Comparison of ENCODE assay signal across 21 mouse cellular contexts in the genomic region with DNA sequence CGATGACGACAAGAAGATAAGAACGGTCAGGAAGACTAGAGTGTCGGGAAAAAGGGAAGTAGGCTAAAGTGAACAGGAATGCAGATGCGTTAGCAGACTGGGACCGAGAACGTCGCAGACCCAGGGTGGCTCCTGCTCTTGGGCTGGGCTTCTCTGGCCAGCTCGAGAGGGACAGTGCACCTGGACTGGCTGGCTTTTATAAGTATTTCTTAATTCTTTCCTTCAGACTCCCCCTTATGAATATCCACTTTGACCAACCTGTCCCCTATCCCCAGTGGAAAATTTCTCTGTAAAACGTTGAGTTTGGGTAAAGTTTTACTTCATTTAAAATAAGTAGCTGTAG.
A peak's percentile ranks its signal among the peaks of the same experiment; 100 is the strongest.
DNase-seq lines count a peak whose midpoint lies in the region; ATAC-seq lines count a peak whose summit lies in the region.
"Had no signal": no experiment of that assay in that cellular context is flagged by ENCODE, and none has a peak within 500 bp of the region (broad histone marks: within the 10 kb centered on the region; RNA-seq: fewer than 3 reads in every experiment).

No protein-coding gene starts in this region.

- DNase-seq in hindbrain, embryonic 11.5 days (ENCODE audit: low spot score), result no peak
- no peak for DNase-seq in midbrain, embryonic 14.5 days
- no peak for DNase-seq in ovary, postnatal 14 days (ENCODE audit: low spot score)
- DNase-seq in left cerebral cortex, postnatal 36 days (ENCODE audit: low spot score in 2 of 2), result no peak
- DNase-seq: adrenal gland, adult 2 months; cerebellum, adult 18-20 months; cerebellum, postnatal 14 days; heart, postnatal 4 days; kidney, postnatal 25 days; lung, postnatal 36 days had no signal

- H3K9ac ChIP-seq in hindbrain, embryonic 15.5 days, result no peak overlapping the region
- no peak overlapping the region for H3K9ac ChIP-seq in hindbrain, embryonic 11.5 days (ENCODE audit: low read depth, low read length)
- H3K9ac ChIP-seq in midbrain, embryonic 15.5 days, result no peak overlapping the region
- no peak overlapping the region for H3K9ac ChIP-seq in midbrain, embryonic 14.5 days (replicated peaks; ENCODE audit: low read length)
- no peak overlapping the region for H3K9ac ChIP-seq in forebrain, embryonic 12.5 days
- H3K9ac ChIP-seq: liver, embryonic 15.5 days; lung, embryonic 15.5 days; neural tube, embryonic 15.5 days; stomach, embryonic 15.5 days had no signal

- H3K4me3 ChIP-seq in hindbrain, embryonic 15.5 days, result no peak overlapping the region
- H3K4me3 ChIP-seq in hindbrain, embryonic 11.5 days (ENCODE audit: low read depth, low read length), result no peak overlapping the region
- no peak overlapping the region for H3K4me3 ChIP-seq in midbrain, embryonic 15.5 days
- no peak overlapping the region for H3K4me3 ChIP-seq in midbrain, embryonic 14.5 days (replicated peaks; ENCODE audit: low read depth, low read length)
- H3K4me3 ChIP-seq in forebrain, embryonic 12.5 days (replicated peaks), result no peak overlapping the region
- H3K4me3 ChIP-seq: heart, embryonic 10.5 days; liver, embryonic 15.5 days; lung, embryonic 15.5 days; megakaryocyte, embryonic 14.5 days; neural tube, embryonic 15.5 days; stomach, embryonic 15.5 days had no signal

- H3K4me1 ChIP-seq in hindbrain, embryonic 15.5 days (replicated peaks), result 0 out of 2 replicates have a peak, but pooled peaks cover 10% of the 10 kb centered on the region
- H3K4me1 ChIP-seq in hindbrain, embryonic 11.5 days (replicated peaks; ENCODE audit: control insufficient read depth, insufficient read depth, low read length), result no peaks in the 10 kb centered on the region
- peaks cover 6% of the 10 kb centered on the region; the same call in 1 of the 2 replicates for H3K4me1 ChIP-seq in midbrain, embryonic 15.5 days
- peaks cover 5% of the 10 kb centered on the region; the same call in 1 of the 2 replicates for H3K4me1 ChIP-seq in midbrain, embryonic 14.5 days (ENCODE audit: control insufficient read depth, insufficient read depth, low read length)
- H3K4me1 ChIP-seq in forebrain, embryonic 12.5 days, result peaks cover 22% of the 10 kb centered on the region
- H3K4me1 ChIP-seq: heart, embryonic 10.5 days; liver, embryonic 15.5 days; lung, embryonic 15.5 days; stomach, embryonic 15.5 days had no signal

- 65% methylated on average over 10 of the region's 10 CpGs for WGBS in hindbrain, embryonic 15.5 days
- WGBS in hindbrain, embryonic 11.5 days, result 63% methylated on average over 10 of the region's 10 CpGs
- 40% methylated on average over 10 of the region's 10 CpGs for WGBS in midbrain, embryonic 15.5 days
- WGBS in midbrain, embryonic 14.5 days, result 43% methylated on average over 10 of the region's 10 CpGs
- WGBS in forebrain, embryonic 12.5 days, result 31% methylated on average over 10 of the region's 10 CpGs

- ATAC-seq in hindbrain, embryonic 15.5 days (ENCODE audit: low FRiP score, low read depth), result no peak
- ATAC-seq in hindbrain, embryonic 11.5 days (ENCODE audit: low FRiP score), result no peak
- no peak for ATAC-seq in midbrain, embryonic 15.5 days (replicated peaks)
- no peak for ATAC-seq in midbrain, embryonic 14.5 days (ENCODE audit: low FRiP score, low TSS enrichment)
- ATAC-seq in forebrain, embryonic 12.5 days (ENCODE audit: low FRiP score), result peak; percentile 24; the same call in 1 of the 2 replicates
- ATAC-seq: intestine, postnatal 0 days had no signal

- H3K9me3 ChIP-seq in hindbrain, embryonic 15.5 days, result no peaks in the 10 kb centered on the region
- no peaks in the 10 kb centered on the region for H3K9me3 ChIP-seq in hindbrain, embryonic 11.5 days (ENCODE audit: control insufficient read depth, low read length)
- H3K9me3 ChIP-seq in midbrain, embryonic 15.5 days, result no peaks in the 10 kb centered on the region
- H3K9me3 ChIP-seq in midbrain, embryonic 14.5 days (ENCODE audit: control insufficient read depth, low read length), result no peaks in the 10 kb centered on the region
- H3K9me3 ChIP-seq in forebrain, embryonic 12.5 days, result no peaks in the 10 kb centered on the region
- H3K9me3 ChIP-seq: G1E; heart, embryonic 10.5 days; liver, embryonic 15.5 days; lung, embryonic 15.5 days; megakaryocyte, embryonic 14.5 days; neural tube, embryonic 15.5 days; stomach, embryonic 15.5 days had no signal

- H3K27me3 ChIP-seq in hindbrain, embryonic 15.5 days, result peaks cover 4% of the 10 kb centered on the region; the same call in 1 of the 2 replicates
- H3K27me3 ChIP-seq in hindbrain, embryonic 11.5 days (ENCODE audit: control insufficient read depth, insufficient read depth, low read length), result peaks cover 9% of the 10 kb centered on the region; the same call in 1 of the 2 replicates
- H3K27me3 ChIP-seq in midbrain, embryonic 15.5 days (replicated peaks), result peaks cover 12% of the 10 kb centered on the region
- peaks cover 16% of the 10 kb centered on the region for H3K27me3 ChIP-seq in midbrain, embryonic 14.5 days (ENCODE audit: control insufficient read depth, insufficient read depth, low read length)
- no peaks in the 10 kb centered on the region for H3K27me3 ChIP-seq in forebrain, embryonic 12.5 days
- H3K27me3 ChIP-seq: liver, embryonic 15.5 days; lung, embryonic 15.5 days; megakaryocyte, embryonic 14.5 days; stomach, embryonic 15.5 days had no signal

- H3K4me2 ChIP-seq in hindbrain, embryonic 15.5 days, result no peak overlapping the region
- H3K4me2 ChIP-seq in hindbrain, embryonic 11.5 days (replicated peaks; ENCODE audit: low read depth, low read length), result no peak overlapping the region
- H3K4me2 ChIP-seq in midbrain, embryonic 15.5 days, result no peak overlapping the region
- H3K4me2 ChIP-seq in midbrain, embryonic 14.5 days (ENCODE audit: low read length), result no peak overlapping the region
- H3K4me2 ChIP-seq in forebrain, embryonic 12.5 days, result no peak overlapping the region
- H3K4me2 ChIP-seq: liver, embryonic 15.5 days; lung, embryonic 15.5 days; neural tube, embryonic 15.5 days; stomach, embryonic 15.5 days had no signal

- H3K27ac ChIP-seq in hindbrain, embryonic 15.5 days (replicated peaks), result peak overlapping the region; percentile 53
- H3K27ac ChIP-seq in hindbrain, embryonic 11.5 days (ENCODE audit: low read depth, low read length), result no peak overlapping the region
- H3K27ac ChIP-seq in midbrain, embryonic 15.5 days, result peak overlapping the region; percentile 16; the same call in 1 of the 2 replicates
- H3K27ac ChIP-seq in midbrain, embryonic 14.5 days (replicated peaks; ENCODE audit: low read depth, low read length), result no peak overlapping the region
- peak overlapping the region; percentile 82; the same call in 1 of the 2 replicates for H3K27ac ChIP-seq in forebrain, embryonic 12.5 days
- H3K27ac ChIP-seq: heart, embryonic 10.5 days; liver, embryonic 15.5 days; lung, embryonic 15.5 days; neural tube, embryonic 15.5 days; stomach, embryonic 15.5 days had no signal

- H3K36me3 ChIP-seq in hindbrain, embryonic 15.5 days, result no peaks in the 10 kb centered on the region
- no peaks in the 10 kb centered on the region for H3K36me3 ChIP-seq in hindbrain, embryonic 11.5 days (ENCODE audit: control insufficient read depth, insufficient read depth, low read length)
- no peaks in the 10 kb centered on the region for H3K36me3 ChIP-seq in midbrain, embryonic 15.5 days (replicated peaks)
- H3K36me3 ChIP-seq in midbrain, embryonic 14.5 days (ENCODE audit: control insufficient read depth, insufficient read depth, low read length), result no peaks in the 10 kb centered on the region
- H3K36me3 ChIP-seq in forebrain, embryonic 12.5 days (replicated peaks), result no peaks in the 10 kb centered on the region
- H3K36me3 ChIP-seq: G1E; heart, embryonic 10.5 days; liver, embryonic 15.5 days; lung, embryonic 15.5 days; neural tube, embryonic 15.5 days; stomach, embryonic 15.5 days had no signal

- intact Hi-C loops in left cerebral cortex, postnatal 36 days (cut with DNase I), result loop anchor here (10.0 kb wide), 1 partner anchor 1249 kb away; no protein-coding TSS in a partner anchor

Comparison
In these comparisons a context has a peak if more than half of its experiments do, and no peak if none do; other contexts are left out.
1. H3K27ac ChIP-seq: peak in hindbrain, embryonic 15.5 days (single experiment), midbrain, embryonic 15.5 days (single experiment) and forebrain, embryonic 12.5 days (single experiment); none in hindbrain, embryonic 11.5 days (single experiment) and midbrain, embryonic 14.5 days (single experiment).